Mouse (Mus musculus) ES-Bruce4 (cell line): ENCODE data around the gene March1.

Experiments used
- CTCF ChIP-seq: IDR thresholded peaks from one replicate; pipeline ENCODE4 v1.8.1; 2011; ENCODE audit warnings: low read depth, low read length
- EP300 ChIP-seq: IDR thresholded peaks from 2 replicates; pipeline ENCODE4 v1.6.1; 2011; ENCODE audit warnings: low read depth, low read length; ENCODE audit not compliant: insufficient read depth
- POLR2A ChIP-seq: IDR thresholded peaks from one replicate; pipeline ENCODE4 v1.8.1; 2011; ENCODE audit warnings: low read length; ENCODE audit not compliant: insufficient read depth

- TF ChIP-seq POLR2A (no peak), CTCF (no peak), EP300 (no peak)
Measured at GRCm38 (mm10) chr8:65586909-65587308, 30.8 kb upstream of the March1 start.
